Mouse (Mus musculus): ENCODE data around the gene Aldoc.
A peak's percentile ranks its signal among the peaks of the same experiment; 100 is the strongest.

Gene Aldoc

GRCm38 (mm10) chr11:78332676-78333075, 9.9 kb downstream of the Aldoc start:
- no peak for DNase-seq (ENCODE audit: low read depth, low spot score)

DNA sequence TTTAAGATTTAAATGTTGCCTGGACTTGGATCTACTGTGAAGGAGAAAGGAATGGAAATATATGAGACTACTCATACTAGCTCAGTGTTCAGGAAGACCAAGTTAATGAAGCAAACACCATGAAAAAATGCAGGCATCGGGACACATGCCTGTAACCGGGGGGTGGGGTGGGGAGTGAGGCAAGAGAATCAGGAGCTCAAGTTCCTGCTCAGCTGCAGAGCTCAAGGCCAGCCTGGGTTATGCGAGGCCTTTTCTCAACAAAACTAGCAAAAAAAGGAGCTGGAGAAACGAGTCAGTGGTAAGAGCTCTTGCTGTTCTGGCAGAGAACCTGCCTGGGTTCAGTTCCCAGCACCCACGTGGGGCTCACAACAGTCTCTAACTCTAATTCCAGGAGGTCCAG, 11.2 kb downstream of the Aldoc start:
- DNase-seq (ENCODE audit: low read depth, low spot score) = no peak

DNA sequence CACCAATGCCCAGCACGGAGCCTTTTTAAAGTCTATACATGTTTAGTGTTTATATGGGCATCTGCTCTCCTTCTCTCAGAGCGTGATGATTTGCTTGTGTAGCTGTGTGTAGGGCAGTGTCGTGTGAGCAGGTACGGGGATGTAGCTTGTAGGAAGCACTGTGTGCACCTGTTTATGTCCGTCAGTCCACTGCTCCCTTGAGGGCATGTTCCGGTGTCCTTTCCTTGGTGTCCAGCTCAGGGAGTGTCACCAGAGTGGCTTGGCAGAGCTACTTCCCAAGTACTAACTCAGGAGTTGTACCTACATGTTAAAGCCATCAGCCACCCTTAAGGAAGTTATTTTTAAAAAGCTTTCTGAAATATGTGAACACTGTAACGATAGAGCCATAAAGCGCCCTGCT, 14.3 kb downstream of the Aldoc start:
- DNase-seq (ENCODE audit: low read depth, low spot score) = no peak

GRCm38 (mm10) chr11:78341702-78342101, 18.9 kb downstream of the Aldoc start:
- DNase-seq (ENCODE audit: low read depth, low spot score) = no peak

- peak; percentile 86 for DNase-seq (ENCODE audit: low read depth, low spot score)
These were observed 20.9 kb downstream of the Aldoc start, which contains the start of gene Unc119 for GRCm38 (mm10) chr11:78343381-78344327. TSS of gene Unc119 (plus strand) at chr11:78343482.

- no peak for DNase-seq (ENCODE audit: low read depth, low spot score)
These were observed 21.6 kb downstream of the Aldoc start for GRCm38 (mm10) chr11:78344328-78344889.

DNA sequence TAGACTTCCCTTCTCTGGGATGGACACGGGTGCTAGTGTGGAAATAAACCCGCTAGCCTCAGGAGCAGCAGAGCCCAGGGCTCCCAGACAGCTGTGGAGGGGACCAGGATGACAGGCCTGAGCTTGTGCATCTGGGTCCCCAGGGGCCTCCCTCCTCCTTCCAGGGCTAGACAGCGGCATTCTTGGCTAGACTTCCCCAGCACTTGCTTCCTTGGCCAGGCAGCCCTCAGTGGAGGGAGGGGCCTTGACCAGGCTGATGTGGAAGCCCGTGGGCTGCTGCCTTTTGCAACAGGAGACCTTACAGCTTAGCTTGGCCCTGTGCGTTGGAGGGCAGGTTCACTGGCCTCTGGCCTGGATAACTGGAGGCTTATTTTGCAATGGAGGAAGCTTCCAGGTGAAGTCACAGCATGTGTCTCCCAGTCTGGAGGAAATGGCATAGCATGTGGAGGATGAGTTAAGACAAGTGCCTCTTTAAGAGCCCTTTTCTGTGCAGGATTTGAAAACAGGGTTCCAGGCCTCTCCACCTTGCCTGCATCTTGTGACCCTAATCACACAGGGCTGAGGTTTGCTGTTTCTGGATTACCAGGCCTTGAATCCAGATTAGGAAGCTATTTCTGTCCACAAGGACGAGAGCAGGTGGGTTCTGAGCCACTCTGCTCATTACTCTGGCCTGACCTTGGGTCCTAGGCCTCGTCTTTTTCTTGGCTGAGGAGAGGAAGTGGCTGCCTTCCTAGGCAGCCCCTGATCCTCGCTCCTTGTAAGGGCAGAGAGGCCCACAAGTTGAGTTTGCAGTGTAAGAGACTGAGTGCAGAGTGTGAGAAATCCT, 22.3 kb downstream of the Aldoc start:
- DNase-seq (ENCODE audit: low read depth, low spot score) = peak; percentile 36

DNA sequence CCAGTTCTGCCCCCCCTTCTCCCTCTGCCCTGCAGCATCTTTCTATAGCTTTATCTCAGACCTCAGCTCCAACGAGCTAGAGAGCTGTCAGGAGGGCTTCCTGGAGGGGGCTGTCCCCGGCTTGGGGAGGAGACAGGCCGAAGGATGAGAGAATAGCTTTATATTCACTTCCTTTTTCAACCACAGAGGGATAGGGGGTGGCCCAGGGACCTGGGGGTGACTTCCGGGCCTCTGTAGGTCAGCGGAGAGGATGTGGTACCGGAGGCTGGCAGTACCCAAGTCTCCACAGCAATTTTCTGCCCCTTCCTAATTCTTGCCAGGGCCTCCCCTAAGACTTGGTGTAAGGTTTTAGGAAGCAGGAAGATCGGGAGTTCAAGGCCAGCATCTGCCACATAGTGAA, 23.0 kb downstream of the Aldoc start:
- peak; percentile 89 for DNase-seq (ENCODE audit: low read depth, low spot score)

GRCm38 (mm10) chr11:78346326-78347069, 23.7 kb downstream of the Aldoc start:
- peak; percentile 76 for DNase-seq (ENCODE audit: low read depth, low spot score)

GRCm38 (mm10) chr11:78347070-78347754, 24.4 kb downstream of the Aldoc start:
- DNase-seq (ENCODE audit: low read depth, low spot score) = peak; percentile 86

- peak; percentile 89 for DNase-seq (ENCODE audit: low read depth, low spot score)
These were observed 25.1 kb downstream of the Aldoc start for GRCm38 (mm10) chr11:78347908-78348307.

GRCm38 (mm10) chr11:78348474-78348873, 25.7 kb downstream of the Aldoc start:
- no peak for DNase-seq (ENCODE audit: low read depth, low spot score)

DNA sequence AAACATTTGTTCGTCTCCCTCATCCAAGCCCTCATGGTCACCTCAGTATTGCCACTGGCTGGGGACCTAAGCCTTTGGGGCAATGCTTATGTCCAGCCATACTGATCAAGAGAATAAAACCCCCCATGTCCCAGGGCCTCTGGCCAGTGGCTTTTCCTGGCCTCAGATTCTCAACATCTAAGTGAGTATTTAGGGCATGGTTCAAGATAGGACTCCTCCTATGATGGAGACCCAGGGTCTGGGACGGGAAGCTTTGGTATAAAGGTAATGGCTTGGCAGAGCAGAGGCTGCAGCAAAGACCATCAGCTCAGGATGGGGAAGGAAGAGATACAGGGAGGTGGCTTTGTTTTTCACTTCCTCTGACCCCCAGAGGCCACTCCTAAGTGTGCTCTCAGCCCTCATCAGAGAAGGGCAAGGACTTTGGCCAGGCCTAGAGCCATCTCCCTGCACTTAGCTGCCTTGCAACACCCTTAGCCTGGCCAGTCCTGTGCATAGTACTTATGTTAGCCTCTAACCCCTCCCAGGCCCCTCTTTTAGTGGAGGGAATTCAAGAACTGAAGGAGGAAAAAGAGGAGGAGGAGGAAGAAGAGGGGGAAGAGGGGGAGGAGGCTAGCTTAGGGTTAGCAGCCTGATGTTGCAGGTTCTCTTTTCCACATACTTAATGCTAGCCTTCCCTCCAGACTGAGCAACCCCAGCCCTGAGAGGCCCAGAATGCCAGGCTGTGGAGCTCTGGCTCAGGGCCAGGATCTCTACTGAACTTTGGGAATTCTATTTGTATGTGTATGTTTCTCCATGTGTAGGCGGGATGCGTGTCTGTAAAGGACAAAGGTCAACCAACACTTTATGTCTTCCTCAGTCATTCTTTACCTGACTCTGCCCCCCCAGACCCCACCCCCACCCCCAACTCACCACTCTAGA, 26.9 kb downstream of the Aldoc start:
- peak; percentile 48 for DNase-seq (ENCODE audit: low read depth, low spot score)

DNA sequence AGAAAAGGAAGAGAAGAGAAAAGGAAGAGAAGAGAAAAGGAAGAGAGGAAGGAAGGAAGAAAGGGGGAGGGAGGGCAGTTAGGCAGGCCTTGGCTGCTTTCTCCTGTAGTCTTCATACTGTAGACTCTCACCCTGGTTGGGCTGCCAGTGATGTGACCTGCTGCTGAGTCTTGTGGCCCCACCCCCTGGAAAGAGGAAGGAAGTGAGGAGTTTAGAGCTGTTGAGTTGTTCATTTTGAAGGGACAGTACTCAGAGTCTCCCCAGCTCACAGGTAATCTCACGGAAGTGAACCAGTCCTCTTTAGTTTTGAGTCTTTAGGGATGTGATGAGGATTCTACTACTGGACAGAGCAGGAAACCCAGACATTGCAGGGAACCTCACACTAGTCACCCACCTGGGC, 30.3 kb downstream of the Aldoc start:
- peak; percentile 84 for DNase-seq (ENCODE audit: low read depth, low spot score)

- DNase-seq (ENCODE audit: low read depth, low spot score) = no peak
These were observed 32.1 kb downstream of the Aldoc start for GRCm38 (mm10) chr11:78354905-78355304.

- peak; percentile 72 for DNase-seq (ENCODE audit: low read depth, low spot score)
These were observed 32.9 kb downstream of the Aldoc start for GRCm38 (mm10) chr11:78355471-78356238.

DNA sequence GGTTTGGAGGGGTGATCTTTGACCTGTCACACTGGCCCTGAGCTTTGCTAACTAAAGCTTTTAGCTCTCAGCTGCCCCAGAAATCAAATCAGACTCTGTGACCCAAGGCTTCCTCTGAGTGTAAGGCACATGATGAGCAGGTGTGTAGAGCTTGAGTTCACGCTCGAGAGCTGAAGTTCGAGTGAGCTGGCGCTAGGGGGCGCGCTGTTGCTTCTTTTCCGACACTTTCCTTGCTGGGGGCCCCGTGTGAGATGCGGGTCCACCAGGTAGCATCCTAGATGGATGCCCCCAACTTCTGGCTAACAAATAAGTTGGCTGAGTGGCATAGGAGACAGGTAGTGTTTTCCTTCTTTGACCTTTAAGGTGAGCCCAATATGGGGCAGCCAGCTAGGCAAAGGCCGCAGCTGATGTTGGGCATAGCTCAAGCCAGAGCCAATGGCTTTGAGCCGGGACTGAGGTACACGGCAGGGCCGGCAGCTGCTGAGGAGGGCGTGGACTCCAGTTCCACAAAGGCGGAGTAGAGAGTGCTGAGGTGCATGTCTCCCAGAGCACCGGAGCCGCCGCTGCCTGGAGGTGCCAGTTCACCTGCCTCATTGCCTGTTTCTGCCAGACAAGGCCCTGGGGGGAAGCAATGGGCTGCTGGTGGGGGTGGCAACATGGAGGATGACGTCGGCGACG, 35.7 kb downstream of the Aldoc start:
- DNase-seq (ENCODE audit: low read depth, low spot score) = peak; percentile 78

GRCm38 (mm10) chr11:78360125-78360788, 37.5 kb downstream of the Aldoc start:
- peak; percentile 85 for DNase-seq (ENCODE audit: low read depth, low spot score)
